Mouse (Mus musculus): ENCODE measurements at regions not wholly inside any gene's neighbourhood (a gene's known extent, or its start where the extent isn't known, plus 50 kb on each side); places are given as distances from the start of the nearest gene placed in this dataset.

GRCm38 (mm10) chr10:99459171-99459660 is 196.2 kb downstream of the Dusp6 start:
- intact Hi-C loops (cut with DNase I), result no loop called here

GRCm38 (mm10) chr10:99459823-99460361 is 196.9 kb downstream of the Dusp6 start:
- intact Hi-C loops (cut with DNase I), result loop anchor here (5.0 to 10.0 kb wide), 3 partner anchors 62 to 295 kb away; no protein-coding TSS in a partner anchor

DNA sequence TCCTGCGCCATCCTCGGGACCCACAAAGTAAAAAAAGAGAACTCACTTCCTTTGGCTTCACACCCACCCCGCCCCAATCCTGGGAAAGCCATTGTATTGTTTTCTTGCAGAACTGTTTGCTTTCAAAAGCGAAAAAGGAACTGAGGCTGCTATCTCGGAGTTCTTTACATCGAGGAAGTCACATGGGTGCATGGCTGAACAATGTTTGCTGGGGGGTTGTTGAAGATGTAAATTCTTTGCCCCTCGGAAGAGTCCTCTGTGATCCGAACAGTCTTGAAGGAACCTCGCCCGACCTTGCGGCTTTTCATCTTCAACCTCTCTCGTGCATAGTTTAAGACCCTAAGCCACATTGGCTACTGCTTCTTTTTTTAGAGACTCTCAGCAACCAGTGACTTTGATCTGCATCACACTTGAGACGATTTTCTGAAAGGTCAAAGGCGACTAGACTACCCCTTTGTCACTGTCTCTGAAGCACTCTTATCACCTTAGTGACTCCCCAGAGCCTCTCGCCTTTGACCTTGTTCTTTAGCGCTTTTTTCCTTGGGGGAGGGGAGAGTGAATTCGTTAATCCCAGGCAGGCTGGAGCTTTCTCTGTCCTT is 197.9 kb downstream of the Dusp6 start:
- intact Hi-C loops (cut with DNase I), result loop anchor here (5.0 to 10.0 kb wide), 3 partner anchors 61 to 296 kb away; no protein-coding TSS in a partner anchor

- intact Hi-C loops (cut with DNase I), result loop anchor here (5.0 to 10.0 kb wide), 3 partner anchors 61 to 297 kb away; no protein-coding TSS in a partner anchor
Observed at GRCm38 (mm10) chr10:99461446-99461966, 198.5 kb downstream of the Dusp6 start.

GRCm38 (mm10) chr10:99466695-99467094 is 203.7 kb downstream of the Dusp6 start:
- intact Hi-C loops (cut with DNase I), result loop anchor here (5.0 to 10.0 kb wide), 2 partner anchors 106 to 302 kb away; no protein-coding TSS in a partner anchor

DNA sequence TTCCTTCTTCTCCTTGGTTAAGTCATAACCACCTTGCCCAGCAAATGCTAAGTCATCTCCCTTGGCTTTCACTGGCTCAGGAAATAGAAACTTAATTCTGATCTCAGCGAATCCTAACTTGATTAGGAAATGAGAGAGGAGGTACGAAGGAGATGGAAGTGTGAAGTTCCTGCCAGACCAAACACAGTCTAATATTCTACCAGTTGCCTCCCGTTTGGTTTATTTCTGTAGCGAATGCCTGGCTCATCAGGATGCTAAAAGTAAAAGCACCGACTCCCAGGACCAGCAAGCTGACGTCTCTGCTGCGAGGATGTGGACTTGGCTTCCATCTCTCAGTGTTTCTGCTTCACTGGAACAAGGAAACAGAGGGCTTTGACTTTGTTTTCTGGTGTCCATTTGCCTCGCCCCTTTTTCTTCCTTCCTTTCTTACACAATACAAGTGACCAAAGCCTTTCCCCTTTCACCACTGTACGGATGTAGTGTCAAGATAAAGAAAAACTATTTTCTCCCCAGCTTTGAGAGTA is 204.3 kb downstream of the Dusp6 start:
- intact Hi-C loops (cut with DNase I), result loop anchor here (5.0 to 10.0 kb wide), 2 partner anchors 105 to 303 kb away; no protein-coding TSS in a partner anchor

DNA sequence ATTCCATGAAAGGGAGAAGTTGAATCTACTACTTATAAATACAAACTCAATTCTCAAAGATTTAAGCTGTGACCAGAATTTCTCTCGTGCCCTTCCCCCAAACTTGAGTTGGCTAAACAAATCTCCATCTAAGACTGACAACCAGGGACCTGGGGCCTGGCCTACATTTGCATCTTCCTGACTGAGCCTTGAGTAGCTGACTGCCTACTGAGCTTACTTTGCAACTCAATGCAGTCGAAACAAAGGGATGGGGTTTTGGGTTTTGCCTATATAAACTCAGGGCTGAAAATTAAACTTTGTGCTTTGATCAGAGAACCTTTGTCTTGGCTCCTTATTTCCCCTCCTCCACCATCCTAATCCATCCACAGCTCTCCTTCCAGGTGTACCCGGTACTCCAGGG is 205.9 kb downstream of the Dusp6 start:
- intact Hi-C loops (cut with DNase I), result loop anchor here (5.0 to 10.0 kb wide), 2 partner anchors 103 to 304 kb away; no protein-coding TSS in a partner anchor

- intact Hi-C loops (cut with DNase I), result no loop called here
Observed at GRCm38 (mm10) chr10:99471832-99472497, 208.9 kb downstream of the Dusp6 start.

DNA sequence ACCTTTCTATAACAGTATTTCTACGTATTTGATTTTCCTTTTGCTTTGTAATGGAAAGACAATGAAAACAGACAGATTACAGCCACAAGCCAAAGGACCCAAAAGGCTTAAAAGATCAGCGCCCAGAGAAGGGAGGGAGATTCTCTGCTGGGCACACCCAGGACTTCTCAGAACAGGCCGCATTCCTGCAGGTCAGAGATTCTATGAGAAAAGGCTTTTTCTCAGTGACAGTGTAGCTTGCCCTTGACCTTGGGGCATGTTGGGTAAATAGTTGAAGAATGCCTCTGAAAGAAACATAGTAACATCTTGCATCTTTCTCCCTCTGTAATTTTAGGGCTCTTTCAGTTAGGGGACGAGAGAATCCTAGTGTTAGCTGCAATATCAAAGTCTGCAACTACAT is 209.8 kb downstream of the Dusp6 start:
- intact Hi-C loops (cut with DNase I), result no loop called here

DNA sequence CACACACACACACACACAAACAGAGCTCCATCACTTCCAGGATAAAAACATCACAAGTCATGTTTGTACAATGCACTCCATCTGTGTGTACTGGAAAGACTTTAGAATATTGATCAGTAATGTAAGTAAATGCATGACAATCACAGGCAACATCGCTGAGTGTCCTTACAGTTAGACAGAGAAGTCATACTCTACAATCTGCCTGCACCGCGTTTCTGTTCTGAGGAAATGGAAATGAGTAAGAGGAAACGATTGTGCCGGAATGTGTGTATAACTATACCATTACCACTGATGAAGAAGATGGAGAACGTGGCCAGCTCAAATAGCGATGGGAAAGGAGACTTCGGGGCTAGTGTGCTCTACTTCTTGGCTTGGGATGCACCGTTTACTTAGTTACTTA is 210.7 kb downstream of the Dusp6 start:
- intact Hi-C loops (cut with DNase I), result no loop called here

DNA sequence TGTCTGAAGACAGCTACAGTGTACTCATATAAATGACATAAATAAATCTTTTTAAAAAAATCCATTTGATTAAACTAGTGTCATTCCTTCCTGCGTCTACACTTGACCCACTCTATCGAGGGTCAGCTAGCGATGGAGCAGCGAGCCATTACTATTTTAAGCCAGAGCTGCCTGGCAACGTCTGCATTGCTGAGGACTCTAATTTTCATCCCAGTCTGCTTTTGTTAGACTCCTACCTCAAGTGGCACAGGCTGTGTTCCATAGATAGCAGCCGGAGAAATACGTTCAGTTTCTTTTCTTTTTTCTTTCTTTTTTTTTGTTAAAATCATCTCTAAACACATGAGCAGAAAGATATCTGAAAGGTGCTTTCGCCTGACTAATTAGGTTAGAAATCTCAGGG is 211.5 kb downstream of the Dusp6 start:
- intact Hi-C loops (cut with DNase I), result no loop called here

GRCm38 (mm10) chr10:99476214-99476613 is 213.2 kb downstream of the Dusp6 start:
- intact Hi-C loops (cut with DNase I), result no loop called here

GRCm38 (mm10) chr10:99476776-99477175 is 213.7 kb downstream of the Dusp6 start:
- intact Hi-C loops (cut with DNase I), result no loop called here

DNA sequence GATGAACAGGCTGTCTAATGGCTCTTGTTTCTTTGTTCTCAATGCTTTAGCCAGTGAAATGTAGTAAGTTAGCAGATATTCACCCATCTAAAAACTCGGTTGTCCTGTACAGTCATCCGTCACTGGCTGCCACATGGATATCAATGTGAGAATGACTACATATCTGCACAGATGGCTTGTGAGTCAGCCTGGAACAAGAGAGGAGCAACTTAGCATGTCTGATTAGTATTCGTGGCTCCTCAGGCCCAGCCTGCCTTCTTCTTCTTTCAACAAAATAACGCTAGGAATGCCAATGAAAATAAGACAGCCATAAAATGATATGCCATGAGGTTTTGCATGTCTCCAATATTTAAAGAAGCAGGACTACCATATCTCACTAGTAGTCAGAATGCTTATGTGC is 217.5 kb downstream of the Dusp6 start:
- intact Hi-C loops (cut with DNase I), result no loop called here

GRCm38 (mm10) chr10:99482009-99482408 is 219.0 kb downstream of the Dusp6 start:
- intact Hi-C loops (cut with DNase I), result no loop called here

GRCm38 (mm10) chr10:99488195-99489080 is 225.4 kb downstream of the Dusp6 start:
- intact Hi-C loops (cut with DNase I), result no loop called here

GRCm38 (mm10) chr10:99511514-99512237 is 247.8 kb downstream of the Csl start:
- intact Hi-C loops (cut with DNase I), result no loop called here

DNA sequence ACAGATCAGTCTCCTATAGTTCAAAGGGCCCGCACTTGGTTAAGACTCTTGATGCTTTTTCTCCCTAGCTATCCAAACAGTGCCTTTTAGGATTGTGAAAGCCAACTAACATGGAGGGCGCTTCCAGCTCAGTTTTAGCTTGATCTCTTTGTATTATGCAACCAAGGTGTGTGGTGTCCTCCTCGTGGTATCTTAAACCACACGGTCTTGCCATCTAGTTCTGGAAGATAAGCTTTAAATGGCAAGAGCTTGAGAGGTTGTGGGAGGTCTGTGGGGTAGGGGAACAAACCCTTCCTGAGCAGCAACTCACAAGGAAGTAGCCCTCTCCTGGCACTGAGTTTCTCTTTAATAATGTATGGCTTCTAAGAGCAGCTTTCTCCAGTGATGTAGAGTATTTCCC is 241.5 kb downstream of the Csl start:
- intact Hi-C loops (cut with DNase I), result no loop called here

DNA sequence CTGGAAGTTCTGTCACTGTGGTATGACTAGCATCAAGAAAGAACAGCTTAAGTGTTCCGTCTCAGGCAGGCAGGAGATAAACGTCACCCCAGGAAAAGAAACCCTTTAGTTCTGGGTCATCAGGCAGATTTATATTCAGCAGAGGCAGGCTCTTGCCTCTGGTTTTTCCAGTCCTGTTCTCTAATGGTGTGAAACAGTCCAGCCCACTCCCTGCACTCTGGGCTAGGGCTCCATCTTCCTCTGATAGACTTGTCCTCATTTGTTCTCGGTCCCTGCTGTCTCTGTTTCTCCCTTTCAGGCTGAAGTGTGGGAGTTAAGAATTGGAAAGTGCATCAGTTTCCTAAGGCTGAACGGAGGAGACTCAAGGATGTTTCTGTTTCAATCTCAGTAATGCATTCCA is 240.0 kb downstream of the Csl start:
- intact Hi-C loops (cut with DNase I), result no loop called here

DNA sequence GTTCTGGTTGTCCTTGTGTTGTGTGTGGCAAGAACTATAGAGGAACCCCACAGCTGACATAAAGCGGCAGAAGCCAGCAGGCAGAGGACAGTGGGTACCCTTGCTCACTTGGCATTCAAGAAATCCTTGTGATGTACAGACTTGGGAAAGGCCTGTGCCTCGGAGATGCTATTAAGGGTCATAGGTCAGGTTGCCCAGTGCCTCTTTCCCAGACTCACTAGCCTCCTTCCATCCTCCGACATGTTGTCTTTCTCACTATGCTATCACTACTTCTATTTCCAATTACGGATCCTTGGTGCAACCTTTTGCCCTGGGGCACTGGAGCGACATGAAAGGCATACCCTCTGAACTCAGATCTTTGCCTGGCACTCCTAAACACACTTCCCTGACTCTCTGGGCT is 235.6 kb downstream of the Csl start:
- intact Hi-C loops (cut with DNase I), result loop anchor here (5.0 kb wide), 1 partner anchor 62 kb away; no protein-coding TSS in a partner anchor

Measured in adrenal gland (tissue).